Mouse (Mus musculus): Measurements from ENCODE around the gene Gabrb3. TPM values are rescaled to one million over a fixed set of nuclear protein-coding genes. Genes with fewer than 3 reads are reported as not detected.

Gene Gabrb3
- polyA plus RNA-seq, 1 experiment from 2014 or later: 0.99 TPM

DNA sequence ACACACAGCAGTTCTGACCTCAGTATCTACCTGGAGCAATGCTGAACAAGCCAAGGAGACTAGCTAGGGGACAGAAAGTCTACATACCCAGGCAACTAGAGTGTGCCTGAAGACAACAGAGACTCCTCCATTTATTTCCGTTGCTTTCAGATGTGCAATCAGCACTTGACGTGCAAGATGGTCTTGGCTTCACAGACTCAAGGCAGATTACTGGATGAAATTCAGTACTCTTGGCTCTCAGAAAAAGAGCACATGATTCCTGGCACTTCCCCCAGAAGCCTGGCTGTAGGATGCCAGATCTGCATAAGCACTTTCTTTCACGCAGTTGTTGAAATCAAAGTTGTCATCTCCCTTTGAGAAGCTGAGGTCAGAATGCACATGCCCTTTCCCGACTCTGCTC, 72.3 kb downstream of the Gabrb3 start:
- Histone ChIP-seq H3K9ac (ENCODE audit: low read length) (no peak overlapping the region), H3K4me1 (ENCODE audit: control insufficient read depth in 2 of 2, insufficient read depth in 2 of 2, low read length in 2 of 2) (no peaks in the 10 kb centered on the region), H3K4me3 (ENCODE audit: control insufficient read depth in 1 of 2, insufficient read depth in 1 of 2, low read depth in 1 of 2, low read length in 2 of 2) (no peak overlapping the region), H3K9me3 (ENCODE audit: control insufficient read depth, low read length) (no peaks in the 10 kb centered on the region), H3K4me2 (ENCODE audit: low read length) (no peak overlapping the region), H3K27ac (replicated peaks in 1 of 2; ENCODE audit: control insufficient read depth in 1 of 2, insufficient read depth in 1 of 2, low read depth in 2 of 2, low read length in 2 of 2) (no peak overlapping the region), H3K36me3 (ENCODE audit: control insufficient read depth, insufficient read depth, low read length) (no peaks in the 10 kb centered on the region), H3K27me3 (ENCODE audit: control insufficient read depth, insufficient read depth, low read length) (no peaks in the 10 kb centered on the region)
- ATAC-seq (ENCODE audit: insufficient number of reproducible peaks, insufficient read depth, low FRiP score, low read depth): no peak
- WGBS: 56% methylated on average over 4 of the region's 4 CpGs

GRCm38 (mm10) chr7:57502809-57503208, 83.3 kb downstream of the Gabrb3 start:
- no peak overlapping the region for H3K9ac ChIP-seq (ENCODE audit: low read length)
- H3K4me1 ChIP-seq (ENCODE audit: control insufficient read depth in 2 of 2, insufficient read depth in 2 of 2, low read length in 2 of 2): no peaks in the 10 kb centered on the region
- H3K4me2 ChIP-seq (ENCODE audit: low read length): no peak overlapping the region
- no peaks in the 10 kb centered on the region for H3K36me3 ChIP-seq (ENCODE audit: control insufficient read depth, insufficient read depth, low read length)
- H3K27me3 ChIP-seq (ENCODE audit: control insufficient read depth, insufficient read depth, low read length): peaks cover 9% of the 10 kb centered on the region
- no peaks in the 10 kb centered on the region for H3K9me3 ChIP-seq (ENCODE audit: control insufficient read depth, low read length)
- 65% methylated on average over 4 of the region's 4 CpGs for WGBS
- H3K27ac ChIP-seq (replicated peaks in 1 of 2; ENCODE audit: control insufficient read depth in 1 of 2, insufficient read depth in 1 of 2, low read depth in 2 of 2, low read length in 2 of 2): no peak overlapping the region
- ATAC-seq (ENCODE audit: insufficient number of reproducible peaks, insufficient read depth, low FRiP score, low read depth): no peak
- H3K4me3 ChIP-seq (ENCODE audit: control insufficient read depth in 1 of 2, insufficient read depth in 1 of 2, low read depth in 1 of 2, low read length in 2 of 2): no peak overlapping the region

- Histone ChIP-seq H3K4me1 (ENCODE audit: control insufficient read depth in 2 of 2, insufficient read depth in 2 of 2, low read length in 2 of 2) (peaks cover 0 to 3% of the 10 kb centered on the region in 2 experiments; a peak in 2 of 4 replicates), H3K27ac (replicated peaks in 1 of 2; ENCODE audit: control insufficient read depth in 1 of 2, insufficient read depth in 1 of 2, low read depth in 2 of 2, low read length in 2 of 2) (no peak overlapping the region), H3K4me2 (ENCODE audit: low read length) (peak overlapping the region; percentile 70), H3K27me3 (ENCODE audit: control insufficient read depth, insufficient read depth, low read length) (peaks cover 53% of the 10 kb centered on the region), H3K9ac (ENCODE audit: low read length) (no peak overlapping the region), H3K4me3 (ENCODE audit: control insufficient read depth in 1 of 2, insufficient read depth in 1 of 2, low read depth in 1 of 2, low read length in 2 of 2) (peak overlapping the region; percentile 41 to 45), H3K9me3 (ENCODE audit: control insufficient read depth, low read length) (no peaks in the 10 kb centered on the region), H3K36me3 (ENCODE audit: control insufficient read depth, insufficient read depth, low read length) (no peaks in the 10 kb centered on the region)
- no peak for ATAC-seq (ENCODE audit: insufficient number of reproducible peaks, insufficient read depth, low FRiP score, low read depth)
- 2% methylated on average over 70 of the region's 72 CpGs for WGBS
These were observed 89.6 kb downstream of the Gabrb3 start for GRCm38 (mm10) chr7:57508860-57509632.

GRCm38 (mm10) chr7:57509681-57510141, 90.2 kb downstream of the Gabrb3 start, which contains the start of gene Gabra5:
Gene Gabra5 (minus strand): TSS chr7:57510059.
- Histone ChIP-seq H3K27ac (replicated peaks in 1 of 2; ENCODE audit: control insufficient read depth in 1 of 2, insufficient read depth in 1 of 2, low read depth in 2 of 2, low read length in 2 of 2) (no peak within 1 kb of the TSS), H3K4me2 (ENCODE audit: low read length) (peak within 1 kb of the TSS; percentile 70), H3K9me3 (ENCODE audit: control insufficient read depth, low read length) (no peaks in the 10 kb centered on the region), H3K27me3 (ENCODE audit: control insufficient read depth, insufficient read depth, low read length) (peaks cover 53% of the 10 kb centered on the region), H3K4me3 (ENCODE audit: control insufficient read depth in 1 of 2, insufficient read depth in 1 of 2, low read depth in 1 of 2, low read length in 2 of 2) (peak within 1 kb of the TSS; percentile 41 to 45), H3K36me3 (ENCODE audit: control insufficient read depth, insufficient read depth, low read length) (no peaks in the 10 kb centered on the region), H3K9ac (ENCODE audit: low read length) (no peak within 1 kb of the TSS), H3K4me1 (ENCODE audit: control insufficient read depth in 2 of 2, insufficient read depth in 2 of 2, low read length in 2 of 2) (peaks cover 0 to 3% of the 10 kb centered on the region in 2 experiments; a peak in 2 of 4 replicates)
- ATAC-seq (ENCODE audit: insufficient number of reproducible peaks, insufficient read depth, low FRiP score, low read depth): no peak
- 1% methylated on average over 59 of the region's 59 CpGs for WGBS

DNA sequence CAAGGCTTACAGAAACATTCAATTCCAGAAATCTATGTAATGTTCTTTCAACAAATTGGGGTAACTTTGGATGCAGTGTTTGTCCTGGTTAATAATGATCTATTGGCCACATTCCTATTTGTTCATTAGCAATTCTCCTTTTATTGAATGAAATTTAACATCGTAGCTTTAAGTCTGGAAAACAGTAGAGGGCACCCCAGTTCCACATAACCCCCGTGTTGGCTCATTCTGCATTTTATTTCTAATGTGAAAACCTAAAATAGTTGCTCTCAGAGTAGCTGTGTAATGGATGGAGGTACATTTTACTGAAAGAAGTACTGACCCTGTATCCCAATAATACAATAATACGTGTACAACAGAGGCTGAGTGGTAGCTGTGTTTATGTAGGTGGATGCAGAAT, 93.5 kb downstream of the Gabrb3 start:
- no peak for ATAC-seq (ENCODE audit: insufficient number of reproducible peaks, insufficient read depth, low FRiP score, low read depth)
- Histone ChIP-seq H3K27ac (replicated peaks in 1 of 2; ENCODE audit: control insufficient read depth in 1 of 2, insufficient read depth in 1 of 2, low read depth in 2 of 2, low read length in 2 of 2) (no peak overlapping the region), H3K9ac (ENCODE audit: low read length) (no peak overlapping the region), H3K4me1 (ENCODE audit: control insufficient read depth in 2 of 2, insufficient read depth in 2 of 2, low read length in 2 of 2) (peaks cover 0 to 3% of the 10 kb centered on the region in 2 experiments; a peak in 2 of 4 replicates), H3K4me2 (ENCODE audit: low read length) (no peak overlapping the region), H3K36me3 (ENCODE audit: control insufficient read depth, insufficient read depth, low read length) (no peaks in the 10 kb centered on the region), H3K9me3 (ENCODE audit: control insufficient read depth, low read length) (no peaks in the 10 kb centered on the region), H3K4me3 (ENCODE audit: control insufficient read depth in 1 of 2, insufficient read depth in 1 of 2, low read depth in 1 of 2, low read length in 2 of 2) (no peak overlapping the region), H3K27me3 (ENCODE audit: control insufficient read depth, insufficient read depth, low read length) (peaks cover 43% of the 10 kb centered on the region)
- 33% methylated on average over 3 of the region's 3 CpGs for WGBS

DNA sequence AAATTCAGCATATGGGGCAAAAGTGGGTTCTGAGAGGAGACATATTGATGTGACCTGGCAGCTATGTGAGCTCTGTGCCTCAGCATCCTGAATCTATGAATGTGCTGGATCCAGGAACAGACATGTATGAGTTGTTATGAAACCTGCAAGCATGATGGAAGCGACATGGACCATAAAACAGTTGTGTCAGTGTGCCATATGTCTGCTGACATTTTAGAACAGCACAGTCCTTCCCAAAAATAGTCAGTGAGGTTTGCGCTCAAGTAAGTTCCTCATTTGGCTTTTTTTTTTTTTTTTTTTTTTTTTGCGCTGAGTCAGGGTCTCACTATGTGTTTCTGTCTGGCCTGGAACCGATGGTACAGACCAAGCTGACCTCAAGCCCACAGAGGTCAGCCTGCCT, 110.0 kb downstream of the Gabrb3 start:
- no peak overlapping the region for H3K9ac ChIP-seq (ENCODE audit: low read length)

GRCm38 (mm10) chr7:57529954-57530353, 110.5 kb downstream of the Gabrb3 start:
- no peaks in the 10 kb centered on the region for H3K36me3 ChIP-seq (ENCODE audit: control insufficient read depth, insufficient read depth, low read length)
- no peak overlapping the region for H3K9ac ChIP-seq (ENCODE audit: low read length)
- H3K4me1 ChIP-seq (ENCODE audit: control insufficient read depth in 2 of 2, insufficient read depth in 2 of 2, low read length in 2 of 2): no peaks in the 10 kb centered on the region
- H3K4me3 ChIP-seq (ENCODE audit: control insufficient read depth in 1 of 2, insufficient read depth in 1 of 2, low read depth in 1 of 2, low read length in 2 of 2): no peak overlapping the region
- WGBS: 88% methylated on average over 8 of the region's 8 CpGs
- no peak for ATAC-seq (ENCODE audit: insufficient number of reproducible peaks, insufficient read depth, low FRiP score, low read depth)
- H3K27me3 ChIP-seq (ENCODE audit: control insufficient read depth, insufficient read depth, low read length): no peaks in the 10 kb centered on the region
- no peaks in the 10 kb centered on the region for H3K9me3 ChIP-seq (ENCODE audit: control insufficient read depth, low read length)
- no peak overlapping the region for H3K27ac ChIP-seq (replicated peaks in 1 of 2; ENCODE audit: control insufficient read depth in 1 of 2, insufficient read depth in 1 of 2, low read depth in 2 of 2, low read length in 2 of 2)
- no peak overlapping the region for H3K4me2 ChIP-seq (ENCODE audit: low read length)

More for the DNA sequence above, 110.0 kb downstream of the Gabrb3 start:
- Histone ChIP-seq H3K9me3 (ENCODE audit: control insufficient read depth, low read length) (no peaks in the 10 kb centered on the region), H3K27me3 (ENCODE audit: control insufficient read depth, insufficient read depth, low read length) (no peaks in the 10 kb centered on the region), H3K27ac (replicated peaks in 1 of 2; ENCODE audit: control insufficient read depth in 1 of 2, insufficient read depth in 1 of 2, low read depth in 2 of 2, low read length in 2 of 2) (no peak overlapping the region), H3K4me1 (ENCODE audit: control insufficient read depth in 2 of 2, insufficient read depth in 2 of 2, low read length in 2 of 2) (no peaks in the 10 kb centered on the region), H3K36me3 (ENCODE audit: control insufficient read depth, insufficient read depth, low read length) (no peaks in the 10 kb centered on the region), H3K4me3 (ENCODE audit: control insufficient read depth in 1 of 2, insufficient read depth in 1 of 2, low read depth in 1 of 2, low read length in 2 of 2) (no peak overlapping the region), H3K4me2 (ENCODE audit: low read length) (no peak overlapping the region)
- WGBS: 79% methylated on average over 4 of the region's 4 CpGs
- no peak for ATAC-seq (ENCODE audit: insufficient number of reproducible peaks, insufficient read depth, low FRiP score, low read depth)

Measured in heart, embryonic 14.5 days (tissue).